In the genomic region with DNA sequence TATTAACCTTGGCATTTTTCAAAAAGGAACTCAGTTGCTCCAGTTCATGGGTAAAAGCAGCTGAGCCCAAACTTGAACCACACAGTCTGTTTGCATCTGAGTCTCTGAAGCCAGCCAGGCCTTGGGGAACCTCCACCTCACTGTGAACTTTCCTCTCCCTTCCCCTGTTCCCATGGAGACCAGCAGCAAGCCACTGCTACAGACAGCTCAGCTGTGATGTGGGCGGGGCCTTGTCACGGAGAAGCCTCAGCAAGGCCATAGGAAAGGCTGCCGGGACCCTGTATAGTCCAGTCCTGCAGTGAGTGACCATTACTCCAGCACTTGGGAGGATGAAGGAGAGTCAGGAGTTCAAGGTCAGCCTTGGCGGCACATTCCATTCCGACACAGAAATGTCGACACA, we compare ENCODE assay signal across 10 mouse cellular contexts. TPM values are rescaled to one million over a fixed set of nuclear protein-coding genes. Genes with fewer than 3 reads are reported as not detected.
DNase-seq lines count a peak whose midpoint lies in the region; ATAC-seq lines count a peak whose summit lies in the region.
"Had no signal": no experiment of that assay in that cellular context is flagged by ENCODE, and none has a peak within 500 bp of the region (broad histone marks: within the 10 kb centered on the region; RNA-seq: fewer than 3 reads in every experiment).

No protein-coding gene starts in this region.

- H3K4me3 ChIP-seq in embryonic facial prominence, embryonic 11.5 days (ENCODE audit: low read depth, low read length): no peak overlapping the region
- no peak overlapping the region for H3K4me3 ChIP-seq in intestine, embryonic 14.5 days (ENCODE audit: low read depth, low read length)
- H3K4me3 ChIP-seq in liver, embryonic 12.5 days: no peak overlapping the region
- no peak overlapping the region for H3K4me3 ChIP-seq in neural tube, embryonic 14.5 days (ENCODE audit: low read depth, low read length)
- H3K4me3 ChIP-seq: embryonic facial prominence, embryonic 15.5 days had no signal

- ATAC-seq in embryonic facial prominence, embryonic 11.5 days (replicated peaks; ENCODE audit: insufficient number of reproducible peaks, low FRiP score, low TSS enrichment, low read depth): peak; percentile 79
- ATAC-seq in intestine, embryonic 14.5 days (replicated peaks; ENCODE audit: low FRiP score, low TSS enrichment, low read depth): peak; percentile 73
- peak; percentile 61 for ATAC-seq in liver, embryonic 12.5 days
- peak; percentile 79; the same call in 1 of the 2 replicates for ATAC-seq in neural tube, embryonic 14.5 days (ENCODE audit: low read depth)
- no peak for ATAC-seq in inflammation-experienced regulatory T-cells, adult 6 months

- H3K4me2 ChIP-seq in embryonic facial prominence, embryonic 11.5 days (ENCODE audit: low read depth, low read length): no peak overlapping the region
- H3K4me2 ChIP-seq in intestine, embryonic 14.5 days (ENCODE audit: low read length): no peak overlapping the region
- H3K4me2 ChIP-seq in liver, embryonic 12.5 days: no peak overlapping the region
- no peak overlapping the region for H3K4me2 ChIP-seq in neural tube, embryonic 14.5 days (ENCODE audit: low read depth, low read length)
- H3K4me2 ChIP-seq: embryonic facial prominence, embryonic 15.5 days had no signal

- H3K27me3 ChIP-seq in embryonic facial prominence, embryonic 11.5 days (ENCODE audit: control insufficient read depth, insufficient read depth, low read length): no peaks in the 10 kb centered on the region
- H3K27me3 ChIP-seq in intestine, embryonic 14.5 days (replicated peaks; ENCODE audit: control insufficient read depth, insufficient read depth, low read length): no peaks in the 10 kb centered on the region
- H3K27me3 ChIP-seq in liver, embryonic 12.5 days (replicated peaks): no peaks in the 10 kb centered on the region
- H3K27me3 ChIP-seq in neural tube, embryonic 14.5 days (ENCODE audit: control insufficient read depth, insufficient read depth, low read length): no peaks in the 10 kb centered on the region
- H3K27me3 ChIP-seq: embryonic facial prominence, embryonic 15.5 days had no signal

- no peaks in the 10 kb centered on the region for H3K9me3 ChIP-seq in embryonic facial prominence, embryonic 11.5 days (replicated peaks; ENCODE audit: control insufficient read depth, low read length)
- no peaks in the 10 kb centered on the region for H3K9me3 ChIP-seq in intestine, embryonic 14.5 days (ENCODE audit: control insufficient read depth, low read length)
- no peaks in the 10 kb centered on the region for H3K9me3 ChIP-seq in liver, embryonic 12.5 days (replicated peaks)
- H3K9me3 ChIP-seq in neural tube, embryonic 14.5 days (ENCODE audit: control insufficient read depth, low read length): no peaks in the 10 kb centered on the region

- DNase-seq in lung, adult 18-20 months: peak; percentile 33 to 60
- no peak for DNase-seq in lung, postnatal 14 days
- peak; percentile 73 for DNase-seq in embryonic facial prominence, embryonic 11.5 days (ENCODE audit: low spot score)
- DNase-seq in intestine, embryonic 14.5 days (ENCODE audit: low spot score): peak; percentile 57
- DNase-seq in cerebellum, postnatal 36 days: no peak

- H3K9ac ChIP-seq in embryonic facial prominence, embryonic 11.5 days (replicated peaks; ENCODE audit: low read length): no peak overlapping the region
- H3K9ac ChIP-seq in intestine, embryonic 14.5 days (ENCODE audit: low read length): no peak overlapping the region
- no peak overlapping the region for H3K9ac ChIP-seq in liver, embryonic 12.5 days
- no peak overlapping the region for H3K9ac ChIP-seq in neural tube, embryonic 14.5 days (replicated peaks; ENCODE audit: low read depth, low read length)
- H3K9ac ChIP-seq: embryonic facial prominence, embryonic 15.5 days had no signal

- 59% methylated on average over 6 of the region's 6 CpGs for WGBS in embryonic facial prominence, embryonic 11.5 days
- 34% methylated on average over 6 of the region's 6 CpGs for WGBS in intestine, embryonic 14.5 days
- 49% methylated on average over 6 of the region's 6 CpGs for WGBS in liver, embryonic 12.5 days (ENCODE audit: insufficient replicate concordance)
- WGBS in neural tube, embryonic 14.5 days: 43% methylated on average over 6 of the region's 6 CpGs

- H3K4me1 ChIP-seq in embryonic facial prominence, embryonic 11.5 days (ENCODE audit: control insufficient read depth, insufficient read depth, low read length): no peaks in the 10 kb centered on the region
- H3K4me1 ChIP-seq in intestine, embryonic 14.5 days (replicated peaks; ENCODE audit: control insufficient read depth, insufficient read depth, low read length): peaks cover 11% of the 10 kb centered on the region
- H3K4me1 ChIP-seq in liver, embryonic 12.5 days: no peaks in the 10 kb centered on the region
- H3K4me1 ChIP-seq in neural tube, embryonic 14.5 days (ENCODE audit: control insufficient read depth, insufficient read depth, low read length): peaks cover 13% of the 10 kb centered on the region; the same call in 1 of the 2 replicates

- H3K36me3 ChIP-seq in embryonic facial prominence, embryonic 11.5 days (replicated peaks; ENCODE audit: control insufficient read depth, insufficient read depth, low read depth, low read length): no peaks in the 10 kb centered on the region
- no peaks in the 10 kb centered on the region for H3K36me3 ChIP-seq in intestine, embryonic 14.5 days (ENCODE audit: control insufficient read depth, insufficient read depth, low read length)
- no peaks in the 10 kb centered on the region for H3K36me3 ChIP-seq in liver, embryonic 12.5 days
- H3K36me3 ChIP-seq in neural tube, embryonic 14.5 days (ENCODE audit: control insufficient read depth, insufficient read depth, low read length): no peaks in the 10 kb centered on the region
- H3K36me3 ChIP-seq: embryonic facial prominence, embryonic 15.5 days had no signal

- H3K27ac ChIP-seq in embryonic facial prominence, embryonic 11.5 days (replicated peaks; ENCODE audit: low read depth, low read length): no peak overlapping the region
- no peak overlapping the region for H3K27ac ChIP-seq in intestine, embryonic 14.5 days (ENCODE audit: low read depth)
- no peak overlapping the region for H3K27ac ChIP-seq in liver, embryonic 12.5 days
- no peak overlapping the region for H3K27ac ChIP-seq in neural tube, embryonic 14.5 days (ENCODE audit: low read depth, low read length)
- H3K27ac ChIP-seq: embryonic facial prominence, embryonic 15.5 days; macrophage had no signal

RNA-seq across cellular contexts. Expression of a gene that starts 16.2 kb away (rescaled TPM):
- polyA plus RNA-seq in embryonic facial prominence, embryonic 11.5 days (2014; fragmentation: Nextera tagmentation; extraction: Ambion mirVana): 10.3 and 10.4 TPM in 2 replicates
- 15.6 and 15.9 TPM in 2 replicates for polyA plus RNA-seq in intestine, embryonic 14.5 days (2014; fragmentation: Nextera tagmentation; extraction: Ambion mirVana)
- 3.7 and 4.3 TPM in 2 replicates for polyA plus RNA-seq in liver, embryonic 12.5 days (2016; fragmentation: Nextera tagmentation; extraction: Ambion mirVana)
- 75.2 and 76.8 TPM in 2 replicates for polyA plus RNA-seq in neural tube, embryonic 14.5 days (2014; fragmentation: Nextera tagmentation; extraction: Ambion mirVana)
- 10 to 100 TPM in 2 of 3 experiments, 1 to 10 TPM in 1; 6.8 to 11.0 (median 10.6) TPM for polyA plus RNA-seq in inflammation-experienced regulatory T-cells, adult 6 months (2017; shearing (Covaris generic))

RNA-seq across cellular contexts. Expression of a gene that starts 41.7 kb away (rescaled TPM):
- polyA plus RNA-seq in embryonic facial prominence, embryonic 11.5 days (2014; fragmentation: Nextera tagmentation; extraction: Ambion mirVana): 12.3 and 13.3 TPM in 2 replicates
- 3.8 and 5.0 TPM in 2 replicates for polyA plus RNA-seq in intestine, embryonic 14.5 days (2014; fragmentation: Nextera tagmentation; extraction: Ambion mirVana)
- polyA plus RNA-seq in liver, embryonic 12.5 days (2016; fragmentation: Nextera tagmentation; extraction: Ambion mirVana): 8.5 and 9.3 TPM in 2 replicates
- polyA plus RNA-seq in neural tube, embryonic 14.5 days (2014; fragmentation: Nextera tagmentation; extraction: Ambion mirVana): 0.82 and 1.1 TPM in 2 replicates
- under 1 TPM in 1 of 3 experiments, not detected in 2; 0.13 TPM for polyA plus RNA-seq in inflammation-experienced regulatory T-cells, adult 6 months (2017; shearing (Covaris generic))
- polyA plus RNA-seq: macrophage had no signal

Comparison
In these comparisons a context has a peak if more than half of its experiments do, and no peak if none do; other contexts are left out.
1. DNase-seq: peak in lung, adult 18-20 months (2 of 2), embryonic facial prominence, embryonic 11.5 days (single experiment) and intestine, embryonic 14.5 days (single experiment); none in lung, postnatal 14 days (single experiment) and cerebellum, postnatal 36 days (0 of 2).